Comparison of ENCODE assay signal across 8 mouse cellular contexts in genomic region chr1:133129471-133130221, GRCm38 (mm10). TPM values are rescaled to one million over a fixed set of nuclear protein-coding genes. Genes with fewer than 3 reads are reported as not detected.
DNase-seq lines count a peak whose midpoint lies in the region; ATAC-seq lines count a peak whose summit lies in the region.

No protein-coding gene starts in this region.

- H3K4me3 ChIP-seq in lung, embryonic 15.5 days, result no peak overlapping the region

- 41% methylated on average over 16 of the region's 16 CpGs for WGBS in lung, embryonic 15.5 days

- peak overlapping the region; percentile 98; the same call in 1 of the 2 replicates for H3K27ac ChIP-seq in lung, embryonic 15.5 days

- H3K36me3 ChIP-seq in lung, embryonic 15.5 days, result no peaks in the 10 kb centered on the region

- peak overlapping the region; percentile 89; the same call in 1 of the 2 replicates for H3K4me2 ChIP-seq in lung, embryonic 15.5 days

- H3K9ac ChIP-seq in lung, embryonic 15.5 days, result no peak overlapping the region

- H3K27me3 ChIP-seq in lung, embryonic 15.5 days, result no peaks in the 10 kb centered on the region

- DNase-seq in layer of hippocampus, adult 11-12 months (ENCODE audit: low spot score), result peak; percentile 44
- DNase-seq in layer of hippocampus, adult 8-10 months (ENCODE audit: low spot score in 2 of 2), result no peak
- DNase-seq in brain, adult 2 months (ENCODE audit: low read depth, low spot score), result peak; percentile 74
- DNase-seq in testis, postnatal 10 days (ENCODE audit: low spot score), result peak; percentile 49
- DNase-seq in gastrocnemius, postnatal 10 days, result no peak

- peak; percentile 4; the same call in 1 of the 2 replicates for ATAC-seq in granulocyte monocyte progenitor cell, adult 5-6 weeks (replicated peaks; ENCODE audit: poor library complexity, severe bottlenecking)
- no peak for ATAC-seq in lung, embryonic 15.5 days (ENCODE audit: borderline replicate concordance, extremely low read depth, low FRiP score, low TSS enrichment)
- ATAC-seq in frontal cortex, adult (ENCODE audit: low TSS enrichment), result no peak

- H3K9me3 ChIP-seq in lung, embryonic 15.5 days, result no peaks in the 10 kb centered on the region

- H3K4me1 ChIP-seq in lung, embryonic 15.5 days, result peaks cover 6% of the 10 kb centered on the region

RNA-seq across cellular contexts. Expression of gene Ppp1r15b, which starts 1.3 kb away (rescaled TPM):
- 10 to 100 TPM; 39.6 to 47.7 (median 43.0) TPM for total RNA-seq in layer of hippocampus, adult 8-10 months (2022)
- total RNA-seq in granulocyte monocyte progenitor cell, adult 5-6 weeks (2014; fragmentation: Nextera tagmentation), result 52.3 and 53.9 TPM in 2 replicates
- total RNA-seq in granulocyte monocyte progenitor cell, adult 5-6 weeks (2017), result 75.7 and 78.5 TPM in 2 replicates
- 38.0 and 39.2 TPM in 2 replicates for polyA plus RNA-seq in lung, embryonic 15.5 days (2015; fragmentation: Nextera tagmentation; extraction: Ambion mirVana)
- total RNA-seq in gastrocnemius, postnatal 10 days (2021), result 10 to 100 TPM; 28.6 to 36.3 TPM

RNA-seq across cellular contexts. Expression of gene Plekha6, which starts 34.4 kb away (rescaled TPM):
- total RNA-seq in layer of hippocampus, adult 8-10 months (2022), result 10 to 100 TPM; 61.6 to 69.8 (median 62.7) TPM
- total RNA-seq in granulocyte monocyte progenitor cell, adult 5-6 weeks (2014; fragmentation: Nextera tagmentation), result 0.32 and 1.7 TPM in 2 replicates
- 0.65 TPM in 1 of 2 replicates, not detected in the other for total RNA-seq in granulocyte monocyte progenitor cell, adult 5-6 weeks (2017)
- polyA plus RNA-seq in lung, embryonic 15.5 days (2015; fragmentation: Nextera tagmentation; extraction: Ambion mirVana), result 6.9 and 7.6 TPM in 2 replicates
- total RNA-seq in gastrocnemius, postnatal 10 days (2021), result 10 to 100 TPM; 17.2 to 23.3 TPM

Comparison
In these comparisons a context has a peak if more than half of its experiments do, and no peak if none do; other contexts are left out.
1. DNase-seq: peak in layer of hippocampus, adult 11-12 months (single experiment), brain, adult 2 months (single experiment) and testis, postnatal 10 days (single experiment); none in layer of hippocampus, adult 8-10 months (0 of 2) and gastrocnemius, postnatal 10 days (single experiment).
2. RNA of gene Plekha6, which starts 34.4 kb away (total RNA-seq): 61.6 to 69.8 TPM in layer of hippocampus, adult 8-10 months and 17.2 to 23.3 TPM in gastrocnemius, postnatal 10 days; 0.32 to 1.7 TPM in granulocyte monocyte progenitor cell, adult 5-6 weeks; every median in the first group is over 4 times any median in the second.